Mouse (Mus musculus): Measurements from ENCODE around the gene Ubtd2.

- TF ChIP-seq POLR2A (IDR thresholded peaks at IDR 0.05; ENCODE audit: borderline replicate concordance, extremely low read depth, low read depth, low read length) (no peak), CTCF (IDR thresholded peaks at IDR 0.05; ENCODE audit: insufficient read depth, low read length) (no peak)
Observed at GRCm38 (mm10) chr11:32456356-32456755, 1.2 kb downstream of the Ubtd2 start.

Measured in lung, adult 2 months (tissue).